Mouse (Mus musculus): ENCODE data around the gene Iqcn. TPM values are rescaled to one million over a fixed set of nuclear protein-coding genes. Genes with fewer than 3 reads are reported as not detected.

The Iqcn gene
- polyA plus RNA-seq, 1 experiment from 2014 or later = 0.04 TPM

DNA sequence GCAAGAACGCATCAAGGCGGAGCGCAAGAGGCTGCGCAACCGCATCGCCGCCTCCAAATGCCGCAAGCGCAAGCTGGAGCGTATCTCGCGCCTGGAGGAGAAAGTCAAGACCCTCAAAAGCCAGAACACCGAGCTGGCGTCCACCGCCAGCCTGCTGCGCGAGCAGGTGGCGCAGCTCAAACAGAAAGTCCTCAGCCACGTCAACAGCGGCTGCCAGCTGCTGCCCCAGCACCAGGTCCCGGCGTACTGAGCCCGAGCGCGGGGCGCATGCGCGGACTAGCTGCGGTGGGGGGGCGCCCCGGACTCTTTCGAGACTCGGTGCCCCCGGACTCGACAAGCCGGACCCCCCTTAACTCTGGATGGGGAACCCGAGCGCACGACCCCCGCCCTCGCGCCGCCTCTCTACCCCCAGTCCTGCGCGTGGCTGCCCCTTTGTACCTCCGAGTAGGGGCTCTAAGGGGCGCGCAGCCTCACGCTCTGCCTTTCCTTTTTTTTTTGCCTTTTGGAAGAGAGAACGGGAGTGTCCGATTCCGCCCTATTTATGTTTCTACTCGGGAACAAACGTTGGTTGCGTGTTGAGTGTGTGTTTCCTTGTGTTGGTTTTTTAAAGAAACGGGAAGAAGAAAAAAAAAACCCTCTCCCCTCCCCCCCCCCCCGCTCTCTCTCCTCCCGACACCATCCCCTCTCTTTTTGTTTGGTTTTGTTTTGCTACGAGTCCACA lies 3.3 kb upstream of the Iqcn start:
- no peaks in the 10 kb centered on the region for H3K9me3 ChIP-seq (ENCODE audit: low read depth, low read length)
- peak overlapping the region; percentile 97 for H3K4me3 ChIP-seq (ENCODE audit: low read depth, low read length)
- peak overlapping the region; percentile 73 for H3K4me2 ChIP-seq
- peaks cover 20% of the 10 kb centered on the region for H3K36me3 ChIP-seq (ENCODE audit: insufficient read depth)
- ATAC-seq (ENCODE audit: insufficient read depth) (no peak), DNase-seq (peak; percentile 88)
- WGBS = under 1% methylated on average over 58 of the region's 59 CpGs
- no peaks in the 10 kb centered on the region for H3K27me3 ChIP-seq (ENCODE audit: insufficient read depth, low read length)
- peak overlapping the region; percentile 99 for H3K27ac ChIP-seq (ENCODE audit: low read depth)
- no peak for TF ChIP-seq CTCF (IDR thresholded peaks at IDR 0.05; ENCODE audit: low read depth)
- H3K9ac ChIP-seq = peak overlapping the region; percentile 99
- H3K4me1 ChIP-seq (ENCODE audit: insufficient read depth) = peaks cover 23% of the 10 kb centered on the region

DNA sequence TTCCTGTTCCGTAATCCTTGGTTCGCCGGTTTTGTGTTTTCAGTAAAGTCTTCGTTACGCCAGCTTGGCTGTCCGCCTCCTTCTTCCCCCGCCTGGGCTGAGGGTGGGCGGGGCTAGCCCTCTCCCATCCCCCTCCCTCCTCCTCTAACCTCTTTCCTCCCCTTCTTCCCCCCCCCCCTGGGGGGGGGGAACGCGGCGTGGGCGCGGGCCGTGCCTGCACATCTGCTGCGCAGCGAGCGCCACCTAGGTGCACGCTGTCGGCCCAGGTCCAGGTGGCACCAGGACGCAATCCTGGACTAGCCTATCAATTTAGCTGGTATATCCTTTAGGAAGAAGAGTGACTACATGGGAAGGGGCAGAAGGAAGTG lies 2.7 kb upstream of the Iqcn start:
- Histone ChIP-seq H3K36me3 (ENCODE audit: insufficient read depth) (peaks cover 20% of the 10 kb centered on the region), H3K9ac (peak overlapping the region; percentile 99), H3K4me2 (peak overlapping the region; percentile 73), H3K4me1 (ENCODE audit: insufficient read depth) (peaks cover 21% of the 10 kb centered on the region), H3K9me3 (ENCODE audit: low read depth, low read length) (no peaks in the 10 kb centered on the region), H3K27me3 (ENCODE audit: insufficient read depth, low read length) (no peaks in the 10 kb centered on the region), H3K4me3 (ENCODE audit: low read depth, low read length) (peak overlapping the region; percentile 97), H3K27ac (ENCODE audit: low read depth) (peak overlapping the region; percentile 99)
- WGBS = under 1% methylated on average over 20 of the region's 20 CpGs
- DNase-seq (peak; percentile 96), ATAC-seq (ENCODE audit: insufficient read depth) (no peak; the same call in 1 of the 2 replicates)
- TF ChIP-seq CTCF (IDR thresholded peaks at IDR 0.05; ENCODE audit: low read depth) = peak; percentile 83

DNA sequence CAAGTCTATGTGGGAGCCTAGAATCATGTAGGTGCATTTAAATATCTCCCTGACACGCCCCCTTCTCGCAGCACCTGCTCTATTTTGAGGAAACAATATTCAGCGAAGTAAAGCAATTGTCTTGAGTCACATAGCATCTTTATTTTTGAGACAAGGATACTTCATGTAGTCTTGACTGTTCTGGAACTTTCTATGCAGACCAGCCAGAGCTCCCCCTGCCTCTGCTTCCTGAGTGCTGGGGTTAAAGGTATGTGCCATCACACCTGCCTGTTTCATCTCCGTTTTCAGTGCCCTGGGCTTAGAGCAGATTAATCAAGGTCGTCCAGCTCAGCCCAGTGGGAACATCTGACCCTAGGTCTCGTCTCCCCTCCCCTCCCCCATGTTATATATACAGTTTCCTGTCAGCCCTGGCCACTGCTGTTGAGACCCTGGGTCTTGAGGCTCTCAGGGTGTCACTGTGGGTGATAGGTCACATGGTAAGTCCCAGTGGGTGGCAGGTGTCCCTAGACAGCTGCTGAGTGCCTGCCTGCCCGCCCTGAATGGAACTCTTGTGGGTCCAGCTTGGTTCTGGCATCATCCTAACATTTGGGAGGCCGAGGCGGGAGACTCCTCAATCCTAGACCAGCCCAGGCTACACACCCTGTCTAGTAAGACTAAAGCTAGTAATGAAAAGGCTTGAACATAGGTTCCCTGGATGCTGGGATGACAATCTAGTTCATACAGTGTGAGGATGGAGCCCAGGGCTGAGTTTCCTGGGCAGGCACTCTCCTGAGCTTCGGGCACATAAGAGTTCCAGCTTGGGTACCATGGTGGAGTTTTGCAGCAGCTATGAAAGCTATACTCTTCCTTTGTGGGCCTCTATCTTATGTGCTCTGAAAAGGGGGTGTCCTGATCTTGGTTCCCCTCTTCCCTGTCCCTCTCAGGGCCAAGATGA lies 1.9 kb upstream of the Iqcn start:
- Histone ChIP-seq H3K4me3 (ENCODE audit: low read depth, low read length) (peak overlapping the region; percentile 97), H3K4me2 (peak overlapping the region; percentile 73), H3K9ac (peak overlapping the region; percentile 99), H3K9me3 (ENCODE audit: low read depth, low read length) (no peaks in the 10 kb centered on the region), H3K36me3 (ENCODE audit: insufficient read depth) (peaks cover 20% of the 10 kb centered on the region), H3K27ac (ENCODE audit: low read depth) (peak overlapping the region; percentile 99), H3K27me3 (ENCODE audit: insufficient read depth, low read length) (no peaks in the 10 kb centered on the region), H3K4me1 (ENCODE audit: insufficient read depth) (peaks cover 14% of the 10 kb centered on the region)
- DNase-seq (no peak), ATAC-seq (ENCODE audit: insufficient read depth) (no peak)
- no peak for TF ChIP-seq CTCF (IDR thresholded peaks at IDR 0.05; ENCODE audit: low read depth)
- 48% methylated on average over 10 of the region's 10 CpGs for WGBS

DNA sequence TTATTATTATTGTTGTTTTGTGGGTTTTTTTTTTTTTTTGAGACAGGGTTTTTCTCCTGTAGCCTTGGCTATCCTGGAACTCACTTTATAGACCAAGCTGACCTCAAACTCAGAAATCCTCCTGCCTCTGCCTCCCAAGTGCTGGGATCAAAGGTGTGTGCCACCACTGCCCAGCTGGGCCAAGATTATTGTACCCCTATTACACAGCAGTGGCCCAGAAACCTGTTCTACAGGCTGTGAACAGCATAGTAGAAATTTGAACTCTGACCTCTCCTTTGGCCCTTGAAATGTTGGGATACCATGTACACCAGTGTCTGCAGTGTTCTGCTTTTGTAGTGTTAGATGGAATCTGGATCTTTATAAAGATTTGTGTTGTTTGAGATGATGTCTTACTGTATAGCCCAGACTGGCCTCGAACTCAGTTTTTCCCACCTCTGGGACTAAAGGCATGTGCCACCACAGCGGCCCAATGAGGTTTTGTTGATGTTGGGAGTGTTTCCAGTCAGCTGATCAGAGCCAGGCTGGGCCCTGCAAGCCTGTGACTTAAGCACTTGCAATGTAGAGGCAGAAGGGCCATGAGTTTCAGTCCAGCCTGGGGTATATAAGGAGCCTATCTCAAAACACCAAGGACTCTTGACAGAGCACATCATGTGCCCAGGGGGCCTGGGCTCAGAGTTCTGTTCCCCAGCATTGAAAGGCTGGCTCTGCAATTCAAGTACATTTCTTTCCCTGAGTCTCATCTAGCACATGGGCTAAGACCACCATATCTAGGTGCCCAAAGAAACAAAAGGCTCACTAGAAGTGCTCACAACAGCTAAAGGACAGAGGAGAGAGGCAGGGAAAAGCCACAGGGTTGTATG lies 1.0 kb upstream of the Iqcn start:
- Histone ChIP-seq H3K36me3 (ENCODE audit: insufficient read depth) (peaks cover 20% of the 10 kb centered on the region), H3K9me3 (ENCODE audit: low read depth, low read length) (no peaks in the 10 kb centered on the region), H3K27ac (ENCODE audit: low read depth) (no peak overlapping the region), H3K9ac (no peak overlapping the region), H3K27me3 (ENCODE audit: insufficient read depth, low read length) (no peaks in the 10 kb centered on the region), H3K4me2 (no peak overlapping the region; the same call in 1 of the 2 replicates), H3K4me3 (ENCODE audit: low read depth, low read length) (no peak overlapping the region; the same call in 1 of the 2 replicates), H3K4me1 (ENCODE audit: insufficient read depth) (peaks cover 7% of the 10 kb centered on the region)
- no peak for ATAC-seq (ENCODE audit: insufficient read depth)
- 70% methylated on average over 2 of the region's 2 CpGs for WGBS
- DNase-seq = no peak
- TF ChIP-seq CTCF (IDR thresholded peaks at IDR 0.05; ENCODE audit: low read depth) = no peak

DNA sequence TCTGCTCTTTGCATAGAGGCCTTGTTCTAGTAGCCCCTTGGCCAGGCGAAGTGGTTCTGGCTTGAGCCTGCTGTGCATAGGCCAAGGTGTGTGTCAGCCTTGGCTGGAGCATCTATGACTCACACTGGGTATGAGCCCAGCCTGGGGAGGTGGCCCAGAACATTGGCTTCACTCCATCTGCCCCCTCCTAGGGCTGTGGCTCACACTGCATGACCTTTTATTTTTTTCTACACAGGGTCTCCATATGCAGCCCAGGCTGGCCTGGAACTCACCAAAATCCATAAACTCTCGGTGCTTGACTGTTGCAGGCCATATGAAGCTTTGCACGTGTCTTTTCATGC lies 445 bp upstream of the Iqcn start:
- WGBS = 82% methylated on average over 3 of the region's 3 CpGs
- DNase-seq (no peak), ATAC-seq (ENCODE audit: insufficient read depth) (no peak)
- Histone ChIP-seq H3K4me3 (ENCODE audit: low read depth, low read length) (no peak overlapping the region), H3K9me3 (ENCODE audit: low read depth, low read length) (no peaks in the 10 kb centered on the region), H3K4me2 (no peak overlapping the region), H3K9ac (no peak overlapping the region), H3K27ac (ENCODE audit: low read depth) (no peak overlapping the region), H3K36me3 (ENCODE audit: insufficient read depth) (peaks cover 20% of the 10 kb centered on the region), H3K27me3 (ENCODE audit: insufficient read depth, low read length) (no peaks in the 10 kb centered on the region), H3K4me1 (ENCODE audit: insufficient read depth) (peaks cover under 1% of the 10 kb centered on the region; the same call in 1 of the 2 replicates)
- no peak for TF ChIP-seq CTCF (IDR thresholded peaks at IDR 0.05; ENCODE audit: low read depth)

DNA sequence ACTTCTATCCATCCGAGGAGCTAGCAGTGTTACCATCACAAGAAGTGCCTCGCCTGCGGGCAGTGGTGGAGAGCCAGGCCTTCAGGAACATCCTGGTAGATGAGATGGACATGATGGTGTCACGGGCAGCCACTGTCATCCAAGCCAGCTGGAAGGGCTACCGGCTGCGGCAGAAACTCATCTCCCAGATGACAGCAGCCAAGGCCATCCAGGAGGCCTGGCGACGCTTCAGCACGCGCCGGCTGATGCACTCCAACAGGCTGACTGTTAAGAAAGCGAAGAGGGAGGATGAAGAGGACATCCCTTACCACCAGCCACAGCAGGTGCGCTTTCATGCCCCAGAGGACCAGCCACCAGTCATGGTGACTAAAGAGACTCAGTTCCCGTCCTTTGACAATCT lies 5.0 kb downstream of the Iqcn start:
- WGBS = 78% methylated on average over 14 of the region's 14 CpGs

More for the DNA sequence above, 5.0 kb downstream of the Iqcn start:
- no peak overlapping the region for H3K4me2 ChIP-seq
- H3K9ac ChIP-seq = no peak overlapping the region
- peaks cover 6% of the 10 kb centered on the region; the same call in 1 of the 2 replicates for H3K36me3 ChIP-seq (ENCODE audit: insufficient read depth)
- H3K9me3 ChIP-seq (ENCODE audit: low read depth, low read length) = no peaks in the 10 kb centered on the region
- no peaks in the 10 kb centered on the region for H3K27me3 ChIP-seq (ENCODE audit: insufficient read depth, low read length)
- H3K4me1 ChIP-seq (ENCODE audit: insufficient read depth) = no peaks in the 10 kb centered on the region
- no peak overlapping the region for H3K27ac ChIP-seq (ENCODE audit: low read depth)
- DNase-seq = no peak
- TF ChIP-seq CTCF (IDR thresholded peaks at IDR 0.05; ENCODE audit: low read depth) = no peak
- H3K4me3 ChIP-seq (ENCODE audit: low read depth, low read length) = no peak overlapping the region
- ATAC-seq (ENCODE audit: insufficient read depth) = no peak
